Mouse (Mus musculus): ENCODE measurements at regions not wholly inside any gene's neighbourhood (a gene's known extent, or its start where the extent isn't known, plus 50 kb on each side); places are given as distances from the start of the nearest gene placed in this dataset.

DNA sequence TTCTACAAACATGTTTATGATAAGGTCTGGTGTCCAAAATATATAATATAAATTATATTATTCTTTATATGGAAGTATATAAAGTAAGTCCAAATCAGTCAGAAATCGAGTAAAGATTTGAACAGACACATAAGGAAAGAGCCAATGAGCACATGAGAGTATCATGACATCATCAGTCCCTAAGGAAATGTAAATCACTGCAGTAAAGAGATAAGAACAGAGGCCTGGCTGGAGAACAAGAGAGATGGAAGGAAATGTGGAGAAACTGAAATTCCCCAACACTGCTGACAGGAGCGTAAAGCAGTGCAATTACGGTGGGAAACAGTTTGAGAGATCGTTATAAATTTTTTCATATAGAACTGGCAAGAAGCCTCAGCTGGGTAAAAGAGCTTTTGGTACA lies 306.2 kb upstream of the Tbx3 start:
- no peak for DNase-seq

DNA sequence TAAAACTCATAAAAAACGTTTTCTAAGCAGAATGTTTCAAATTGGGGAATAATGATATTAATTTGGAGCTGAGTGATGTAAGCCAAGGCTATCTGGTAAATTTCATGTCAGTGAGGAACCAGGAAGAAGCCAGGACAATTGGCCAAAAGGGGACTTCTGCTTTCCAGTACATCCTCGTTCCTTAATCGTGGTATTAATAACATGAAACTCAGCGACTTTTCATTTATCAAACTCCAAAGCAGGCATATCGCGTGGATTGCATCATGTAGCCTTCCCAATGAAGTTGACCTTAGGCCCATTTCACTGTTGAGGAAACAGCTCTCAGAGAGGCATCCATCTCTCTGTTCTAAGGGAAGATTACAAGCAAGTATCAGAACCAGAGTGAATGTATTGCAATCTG lies 305.3 kb upstream of the Tbx3 start:
- DNase-seq = no peak

DNA sequence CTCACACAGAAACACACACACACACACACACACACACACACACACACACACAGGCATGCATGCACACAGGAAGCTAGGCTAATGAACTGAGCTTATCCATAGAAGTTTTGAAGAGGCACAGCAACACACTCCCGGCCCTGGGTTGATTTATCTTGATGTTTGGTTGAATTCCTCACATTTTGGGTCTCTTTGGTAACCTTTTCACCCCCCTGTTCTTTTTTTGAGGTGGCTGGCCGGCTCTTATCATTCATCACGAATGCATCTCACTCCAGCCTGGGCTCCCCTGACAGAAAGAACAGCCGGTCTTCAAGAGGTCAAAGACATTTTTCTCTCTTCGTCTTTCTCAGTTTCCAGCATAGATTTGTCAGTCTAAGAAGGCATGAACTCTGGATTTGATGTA lies 304.2 kb upstream of the Tbx3 start:
- peak; percentile 23 for DNase-seq

DNA sequence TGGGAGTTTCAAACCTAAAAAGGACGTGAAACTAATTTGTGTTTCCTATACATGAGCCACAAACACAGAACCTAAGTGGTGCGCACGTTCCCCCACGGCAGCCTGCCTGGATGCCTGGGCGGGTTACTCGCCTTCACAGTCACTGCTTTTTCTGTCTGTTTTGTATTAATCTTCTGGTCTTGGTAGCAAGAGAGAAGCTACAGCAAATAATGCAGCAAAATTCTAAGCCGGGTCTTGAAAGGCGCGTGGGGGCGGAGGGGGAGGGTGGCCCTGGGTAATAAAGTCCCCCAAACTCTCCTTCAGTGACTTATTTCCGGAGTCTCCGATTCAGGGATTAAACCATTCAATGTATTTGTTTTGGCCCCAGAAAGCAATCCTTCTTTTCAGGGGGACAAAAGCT lies 300.0 kb upstream of the Tbx3 start:
- peak; percentile 13 for DNase-seq

DNA sequence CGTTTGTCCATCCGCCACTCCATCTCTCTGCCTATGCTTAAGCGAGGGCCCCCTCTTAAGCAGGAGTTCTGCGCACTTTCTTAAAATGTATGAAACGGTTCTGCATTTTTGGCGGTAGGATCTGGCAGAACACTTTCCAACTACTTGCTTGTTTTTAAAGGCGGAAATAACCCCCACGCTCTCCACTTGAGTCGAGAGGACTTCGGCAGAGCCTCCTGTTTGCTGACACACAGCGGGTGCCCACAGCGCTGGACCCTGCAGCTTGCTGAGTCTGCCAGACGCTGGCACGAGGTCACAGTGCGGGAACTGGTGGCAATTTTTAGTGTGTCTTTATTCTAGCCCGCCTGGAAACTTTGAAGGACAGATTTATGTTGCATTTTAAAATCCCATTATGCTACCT lies 299.5 kb upstream of the Tbx3 start:
- peak; percentile 42 for DNase-seq

DNA sequence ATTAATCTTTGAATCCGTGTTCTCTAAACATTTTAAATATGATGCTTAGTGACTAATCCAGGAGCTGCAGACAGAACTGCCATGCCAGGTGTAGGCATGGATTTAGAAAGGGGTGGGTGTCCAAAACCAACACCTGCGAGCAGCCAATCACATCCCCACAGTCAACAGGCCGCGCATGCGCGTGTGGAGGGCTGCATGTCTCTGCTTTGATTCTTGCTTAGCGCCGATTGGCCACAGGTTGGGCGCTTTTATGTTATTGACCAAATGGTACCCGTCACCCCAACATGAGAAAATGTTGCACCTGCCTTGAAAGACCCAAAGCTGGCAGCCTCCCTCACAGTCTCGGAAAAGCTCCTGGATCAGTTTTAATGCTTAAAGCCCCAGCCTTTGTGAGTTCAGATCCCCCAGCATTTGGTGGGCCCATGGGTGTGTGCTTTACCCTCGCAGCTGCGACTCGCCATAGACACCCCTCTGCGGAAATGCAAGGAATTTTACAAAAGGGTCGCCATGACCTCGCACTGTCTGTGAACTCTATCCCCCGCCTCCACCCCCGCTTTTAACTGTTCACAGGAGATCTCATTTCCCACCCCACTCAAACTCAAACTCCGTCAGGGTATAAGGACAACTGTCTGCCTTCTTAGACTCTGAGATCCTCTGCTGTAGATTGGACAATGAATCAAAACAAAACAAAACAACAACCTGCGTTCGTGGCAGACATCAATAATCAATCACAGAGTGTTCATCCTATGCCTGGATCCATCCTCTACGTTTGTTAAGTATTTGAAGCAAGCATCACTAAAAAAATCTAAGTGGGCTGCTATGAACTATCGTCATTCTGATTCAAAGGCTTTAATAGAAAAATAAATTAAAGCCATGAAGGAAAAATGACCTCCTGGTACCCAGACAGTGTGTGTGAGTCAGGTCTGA lies 296.4 kb upstream of the Tbx3 start:
- no peak for DNase-seq

DNA sequence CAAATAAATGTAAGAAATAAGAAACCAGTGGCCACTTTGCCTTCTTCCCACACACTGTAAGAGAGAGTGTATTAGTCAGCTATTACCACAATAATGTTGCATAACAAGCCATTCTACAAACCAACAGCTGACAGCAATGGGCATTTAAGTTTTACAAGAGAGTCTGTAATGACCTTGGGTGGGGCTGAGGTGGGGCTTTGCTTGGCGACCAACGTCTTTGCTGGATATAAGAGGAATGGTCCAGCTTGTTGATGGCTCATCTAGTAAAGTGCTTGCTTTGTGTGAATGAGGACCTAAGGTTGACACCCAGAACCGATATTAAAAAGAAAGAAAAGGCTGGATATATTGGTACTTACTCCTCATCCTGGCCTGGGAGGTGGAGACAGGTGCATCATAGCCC lies 295.6 kb upstream of the Tbx3 start:
- no peak for DNase-seq

DNA sequence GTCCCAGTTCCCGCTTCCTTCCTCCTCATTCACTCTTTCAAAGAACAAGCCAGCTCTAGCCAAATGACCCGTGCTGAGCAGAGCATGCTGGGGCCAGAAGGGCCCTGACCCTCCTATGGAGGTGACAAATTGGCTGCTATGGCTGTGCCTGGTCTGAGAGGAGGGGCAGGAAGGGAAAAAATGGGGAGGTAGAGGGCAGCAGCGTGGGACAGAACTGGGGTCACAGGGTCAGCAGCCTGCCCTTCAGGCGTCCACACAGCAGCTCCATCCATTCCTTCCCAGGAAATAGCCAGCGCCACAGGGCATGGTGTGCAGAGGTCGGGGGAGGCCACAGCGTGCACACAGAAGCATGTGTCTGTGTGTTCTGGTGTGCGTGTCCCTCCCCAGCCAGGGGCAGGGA lies 292.2 kb upstream of the Tbx3 start:
- peak; percentile 33 for DNase-seq

DNA sequence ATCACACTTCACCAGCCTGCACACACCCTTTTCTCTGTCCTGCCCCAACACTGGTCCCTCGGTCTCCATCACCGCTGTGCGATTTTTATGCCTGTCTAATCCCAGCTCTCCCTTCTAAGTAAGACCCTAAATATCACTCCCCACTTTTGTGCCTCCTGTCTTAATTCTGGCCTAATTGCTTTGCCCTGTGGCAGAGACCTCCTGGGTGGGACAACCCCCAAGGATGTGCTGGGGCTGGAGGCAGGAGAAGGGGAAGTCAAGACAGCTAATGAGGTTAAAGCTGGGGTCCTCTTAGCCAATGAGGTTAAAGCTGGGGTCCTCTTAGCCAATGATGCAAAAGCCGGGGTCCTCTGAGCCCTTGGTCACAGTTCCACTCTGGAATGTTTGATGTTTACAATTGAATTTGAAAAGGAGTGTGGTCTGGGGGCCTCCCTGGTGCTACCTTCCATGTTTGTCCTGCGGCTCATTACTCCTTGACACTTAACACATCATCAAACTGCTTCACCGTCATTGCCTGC lies 290.5 kb upstream of the Tbx3 start:
- DNase-seq = no peak

DNA sequence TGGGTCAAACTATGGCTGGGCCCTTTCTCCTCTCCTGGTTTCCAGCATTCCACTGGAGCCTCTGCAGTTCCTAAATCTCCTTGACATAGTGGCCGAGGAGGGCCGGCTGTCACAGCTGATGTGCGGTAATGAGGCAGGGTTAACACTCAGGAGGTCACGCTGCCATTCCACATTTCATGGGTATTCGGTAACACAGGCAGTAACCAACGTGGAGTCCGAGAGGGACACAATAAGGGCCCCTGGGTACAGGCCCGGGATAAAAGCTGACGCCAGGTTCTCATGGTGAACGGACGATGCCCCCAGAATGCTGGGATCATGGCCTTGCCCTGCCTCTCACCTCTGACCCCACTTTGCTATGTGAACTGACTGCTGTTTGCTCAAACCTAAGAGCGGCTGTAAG lies 289.0 kb upstream of the Tbx3 start:
- DNase-seq = no peak

DNA sequence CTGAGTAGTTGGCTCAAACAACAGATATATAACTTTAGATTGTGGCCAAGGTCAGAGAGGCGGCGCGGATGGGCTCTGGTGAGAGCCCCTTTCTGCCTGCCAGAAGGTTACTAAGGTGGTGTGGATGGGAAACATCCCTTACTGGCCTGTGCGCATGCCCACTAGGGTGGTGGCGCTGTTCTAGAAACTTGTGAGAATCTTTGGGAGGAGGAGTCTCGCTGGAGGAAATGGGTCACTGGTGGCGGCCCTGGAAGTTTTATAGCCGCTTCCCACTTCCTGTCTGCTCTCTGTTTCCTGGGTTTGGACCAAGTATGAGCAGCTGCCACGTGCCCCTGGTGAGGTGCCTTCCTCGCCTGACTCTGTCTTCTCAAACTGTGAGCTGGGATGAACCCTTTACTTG lies 285.0 kb upstream of the Tbx3 start:
- DNase-seq = no peak

DNA sequence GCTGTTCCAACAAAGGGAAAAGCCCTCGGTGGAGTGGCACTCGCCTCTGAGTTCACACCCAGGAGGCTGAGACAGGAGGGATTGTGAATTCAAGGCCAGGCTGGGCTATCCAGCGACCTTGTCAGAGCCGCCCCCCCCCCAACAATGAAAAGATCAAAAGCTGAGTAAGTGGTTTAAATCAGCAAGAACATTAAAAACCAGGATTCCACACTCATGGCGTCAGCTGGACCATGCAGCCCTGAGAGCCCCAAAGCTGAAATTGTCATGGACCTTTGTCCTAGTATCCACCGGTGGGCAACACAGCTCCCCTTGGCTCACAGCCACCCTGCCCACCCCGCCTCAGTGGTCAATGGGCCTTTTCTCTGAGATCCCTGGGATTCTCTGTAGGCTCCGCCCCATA lies 283.6 kb upstream of the Tbx3 start:
- no peak for DNase-seq

DNA sequence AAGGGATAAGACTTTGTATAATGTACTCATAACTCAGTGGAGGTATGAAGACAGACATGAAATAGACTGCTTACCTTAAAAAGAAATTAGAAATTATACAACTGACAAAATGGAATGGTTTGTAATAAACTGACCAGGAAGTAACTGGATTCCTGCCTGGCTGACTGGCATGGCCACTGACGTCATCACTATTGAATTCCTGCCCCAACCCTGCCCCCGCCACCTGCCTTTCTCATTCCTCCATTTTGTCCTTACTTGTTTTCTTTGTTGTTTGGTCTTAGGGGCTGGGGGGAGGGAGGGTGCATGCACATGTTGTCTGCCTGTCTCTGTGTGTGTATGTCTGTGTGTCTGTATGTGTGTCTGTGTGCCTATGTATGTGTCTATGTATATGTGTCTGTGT lies 283.2 kb upstream of the Tbx3 start:
- no peak for DNase-seq

DNA sequence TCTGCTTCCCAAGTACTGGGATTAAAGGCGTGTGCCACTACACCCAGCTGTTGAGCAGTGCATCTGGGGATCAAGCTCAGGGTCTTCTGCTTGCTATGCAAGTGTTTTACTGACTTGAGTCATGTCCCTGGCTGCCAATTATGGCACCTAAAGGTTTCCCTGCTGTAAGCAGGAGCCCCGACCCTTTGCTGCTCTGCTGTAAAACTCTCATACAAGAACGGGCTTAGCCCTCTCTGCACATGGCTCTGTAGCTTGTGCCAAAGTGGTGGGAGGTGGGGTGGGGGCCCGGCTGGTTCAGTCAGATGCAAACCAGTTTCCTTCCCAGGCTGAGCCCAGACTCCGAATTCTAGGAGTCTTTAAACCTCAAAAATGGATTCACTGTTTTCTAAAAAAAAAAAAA lies 281.6 kb upstream of the Tbx3 start:
- no peak for DNase-seq

DNA sequence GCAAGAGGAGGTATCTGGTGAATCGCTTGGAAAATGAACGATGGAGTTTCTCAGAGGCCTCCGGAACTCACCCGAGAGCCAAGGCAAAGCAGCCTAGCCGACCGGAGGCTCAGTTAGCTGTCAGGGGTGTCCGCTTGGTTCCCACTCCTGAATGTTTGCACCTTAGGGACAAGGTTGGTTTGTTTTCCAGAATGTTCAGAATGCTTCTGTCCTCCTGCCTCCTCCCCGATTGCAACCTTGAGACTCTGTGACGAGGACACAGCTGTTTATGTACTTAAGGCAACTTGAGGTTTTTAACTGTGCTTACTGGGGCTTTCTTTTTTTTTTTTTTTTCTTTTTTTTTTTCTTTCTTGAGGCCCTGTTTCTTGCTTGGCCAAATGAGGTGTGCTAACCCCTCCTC lies 281.1 kb upstream of the Tbx3 start:
- DNase-seq = no peak

DNA sequence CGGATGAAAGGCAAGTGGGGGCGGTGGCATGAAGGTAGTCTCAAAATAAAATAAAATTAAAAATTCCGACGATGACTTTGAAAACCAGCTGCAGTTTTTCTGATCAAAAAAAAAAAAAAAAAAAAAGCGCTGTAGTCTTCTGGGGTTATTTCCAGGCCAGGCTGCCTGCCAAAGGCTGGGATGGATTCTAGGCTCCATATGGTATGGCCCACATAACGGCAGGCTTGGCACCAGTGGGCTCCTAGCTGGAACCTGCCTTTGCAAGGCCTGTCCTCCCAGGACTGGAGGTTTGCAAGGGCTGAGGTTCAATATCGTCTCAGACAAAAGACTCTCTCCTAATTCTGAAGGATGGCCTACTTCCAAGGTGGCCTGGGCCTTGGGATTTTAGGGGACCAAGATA lies 280.6 kb upstream of the Tbx3 start:
- peak; percentile 45 for DNase-seq

DNA sequence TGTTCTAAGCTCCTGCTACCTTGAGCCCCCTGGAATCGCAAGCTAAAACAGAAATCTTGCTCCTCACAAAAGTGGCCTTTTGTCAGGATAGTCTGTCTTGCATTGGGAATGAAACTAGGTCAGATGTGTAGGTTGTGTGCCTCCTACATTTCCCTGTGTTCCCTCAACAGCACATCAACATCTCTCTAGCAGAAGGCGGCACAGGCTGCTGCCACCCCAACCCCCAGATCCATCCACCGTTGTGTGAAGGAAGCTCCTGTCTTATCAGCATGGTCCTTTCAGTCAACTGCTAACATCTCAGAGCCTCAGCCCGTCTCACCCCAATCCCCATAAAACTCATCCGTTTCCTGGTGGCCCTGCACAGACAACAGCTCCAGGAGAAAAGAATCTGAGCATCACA lies 272.0 kb upstream of the Tbx3 start:
- peak; percentile 31 for DNase-seq

DNA sequence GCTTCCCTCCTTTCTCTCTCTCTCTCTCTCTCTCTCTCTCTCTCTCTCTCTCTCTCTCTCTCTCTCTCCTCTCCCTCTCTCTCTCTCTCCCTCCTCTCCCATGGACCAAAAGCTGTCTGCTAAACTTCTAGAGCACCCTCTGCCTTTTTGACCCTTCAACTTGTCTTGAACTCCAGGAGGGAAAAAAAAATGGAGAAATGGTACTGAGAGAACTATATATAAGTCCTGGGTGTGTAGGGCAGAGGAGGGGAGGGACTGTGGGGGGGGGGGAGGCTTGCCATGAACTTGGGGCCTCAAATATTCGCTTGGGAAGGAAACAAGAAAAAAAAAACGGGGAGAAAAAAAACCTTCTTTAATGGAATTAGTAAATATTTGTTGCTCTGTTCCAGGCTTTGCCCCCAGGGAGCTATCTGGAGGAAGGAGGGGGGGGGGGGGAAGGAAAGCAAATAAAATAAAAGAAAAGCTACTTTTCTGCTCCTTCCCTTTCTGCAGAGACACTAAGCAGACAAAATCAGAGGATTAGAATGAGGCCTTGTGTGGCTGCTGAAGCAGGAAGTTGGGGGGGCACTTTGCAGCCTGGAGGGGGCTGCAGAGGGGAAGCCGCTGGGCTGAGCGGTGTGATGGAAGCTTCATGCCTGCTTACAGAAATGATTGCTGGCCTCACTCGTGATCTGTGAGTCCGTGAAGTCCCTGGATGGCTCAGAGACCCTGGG lies 270.1 kb upstream of the Tbx3 start:
- peak; percentile 68 for DNase-seq

DNA sequence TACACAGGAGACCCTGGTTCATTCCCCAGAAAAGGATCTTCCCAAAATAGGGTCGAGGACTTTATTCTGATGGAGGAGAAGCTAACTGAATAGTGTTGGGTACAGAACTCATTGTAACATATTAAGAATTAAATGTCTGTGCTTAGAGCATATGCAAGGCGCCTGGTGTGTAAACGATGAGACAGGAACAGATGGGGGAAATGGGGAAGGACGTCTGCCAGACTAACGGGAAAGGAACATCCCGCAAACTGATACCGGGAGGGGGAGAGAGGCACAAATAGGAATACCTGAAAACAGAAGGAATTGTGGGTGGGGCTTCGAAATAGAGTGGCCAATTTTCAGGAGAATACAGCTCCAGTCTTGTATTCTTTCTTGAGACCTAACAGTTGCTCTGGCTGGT lies 268.6 kb upstream of the Tbx3 start:
- DNase-seq = no peak

DNA sequence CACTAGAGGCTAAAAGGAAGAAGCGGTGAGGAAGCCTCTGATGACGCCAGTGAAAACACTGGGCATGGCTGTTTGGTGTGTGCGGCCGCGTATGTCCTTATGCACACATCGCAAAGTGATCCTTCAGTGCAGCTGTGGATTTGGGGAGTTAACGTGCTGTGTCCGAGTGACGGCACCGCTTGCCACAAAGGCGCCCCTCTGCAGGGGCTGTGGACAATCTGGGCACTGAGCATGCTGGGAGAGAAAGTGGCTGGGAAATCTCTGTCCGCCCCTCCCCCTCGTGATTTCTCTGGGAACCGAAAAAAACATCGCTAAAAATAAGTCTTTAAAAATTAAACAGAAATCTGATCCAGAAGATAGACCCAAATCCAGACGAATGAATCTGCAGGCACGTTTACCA lies 267.8 kb upstream of the Tbx3 start:
- DNase-seq = no peak

DNA sequence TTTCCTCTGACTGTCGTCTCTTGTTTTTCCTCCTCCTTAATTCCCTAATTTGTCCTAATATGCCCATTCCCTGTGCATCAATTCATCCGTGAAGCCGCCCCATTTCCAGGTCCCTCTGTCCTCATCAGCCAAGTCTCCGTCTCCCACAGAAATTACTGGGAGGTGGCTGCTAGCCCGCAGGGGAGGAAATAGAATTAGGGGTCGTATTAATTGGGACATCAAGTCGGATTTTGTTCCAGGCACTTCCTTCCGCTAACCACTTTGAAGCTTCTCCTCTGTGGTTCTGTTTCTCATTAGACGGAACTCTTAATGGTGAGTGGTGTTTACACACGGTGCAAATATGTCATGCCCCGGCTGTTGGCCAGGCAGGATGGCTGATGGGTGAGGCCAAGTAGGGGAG lies 259.5 kb upstream of the Tbx3 start:
- no peak for DNase-seq

DNA sequence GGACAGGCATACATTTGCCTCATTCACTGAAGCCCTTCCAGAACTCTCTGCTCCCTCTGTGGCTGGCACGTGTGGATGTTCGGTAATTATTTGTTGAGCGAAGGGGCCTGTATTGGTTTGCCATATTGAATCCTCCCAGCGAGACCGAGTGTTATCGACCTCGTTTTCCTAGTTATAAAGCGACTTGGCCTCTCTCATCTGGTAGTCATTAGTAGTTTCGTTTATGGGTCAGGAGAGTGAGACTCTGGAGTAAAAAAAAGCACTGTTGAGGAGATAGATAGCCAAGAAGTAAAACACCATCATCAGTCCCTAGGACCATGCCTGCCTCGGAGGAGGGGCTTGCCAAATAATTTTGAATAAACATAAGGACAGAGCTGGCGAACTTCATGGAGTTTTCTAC lies 254.6 kb upstream of the Tbx3 start:
- DNase-seq = no peak

DNA sequence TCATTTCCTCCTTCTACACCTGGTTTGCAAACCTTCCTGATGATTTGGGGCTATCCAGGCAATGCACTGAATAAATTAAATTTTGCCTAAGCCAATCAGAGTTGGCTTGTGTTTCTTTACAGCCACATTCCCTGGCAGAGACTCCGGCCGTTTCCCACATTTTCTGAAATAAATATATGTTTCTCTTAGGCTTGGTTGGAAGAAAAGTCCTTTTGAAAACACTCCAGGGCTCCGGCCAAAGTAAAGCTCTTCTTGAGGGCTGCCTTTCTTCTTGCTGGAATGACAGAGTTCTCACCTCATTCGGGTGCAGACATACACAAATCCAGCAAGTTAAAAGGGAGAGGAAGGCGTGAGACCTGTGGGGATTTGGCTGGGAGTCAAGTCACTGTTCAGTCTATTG lies 252.0 kb upstream of the Tbx3 start:
- DNase-seq = no peak

DNA sequence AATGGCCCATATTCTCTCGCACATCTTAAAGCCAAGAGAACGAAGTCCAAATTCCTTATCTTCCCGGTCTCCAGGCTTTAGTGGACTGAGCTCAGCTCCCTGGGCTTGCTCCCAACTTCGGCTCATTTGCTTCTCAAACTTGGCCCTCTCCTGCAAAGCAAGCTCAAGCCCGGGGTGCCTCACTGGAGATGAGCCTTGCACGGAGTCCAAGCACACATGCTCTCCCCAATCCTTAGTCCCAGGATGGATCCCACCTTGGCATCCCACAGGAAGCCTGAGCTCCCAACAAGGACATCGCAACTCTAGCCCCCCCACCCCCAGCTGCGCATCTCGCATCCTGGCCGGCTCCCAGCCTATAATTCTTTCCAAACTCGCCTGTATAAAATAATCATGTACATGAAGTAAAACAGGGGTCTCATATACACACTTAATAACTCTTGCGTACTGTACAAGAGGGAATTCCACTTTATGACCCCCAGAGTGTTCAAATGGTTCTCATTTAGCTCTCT lies 242.9 kb upstream of the Tbx3 start:
- peak; percentile 55 for DNase-seq

All from kidney, postnatal 10 days (tissue).